Mouse (Mus musculus) mouse trophoblast stem cell (cell line): ENCODE data around the gene Eef1a1.

Experiments
- in situ Hi-C, 2 experiments: fragments of 300-500 bp; cut with MseI, MboI; formaldehyde crosslinking; loops; 2 replicates in 1 of 2; 3 replicates in 1 of 2; pipeline ENCODE4 v1.15.1; 2025

The Eef1a1 gene

GRCm38 (mm10) chr9:78477021-78477551 lies 11.9 kb downstream of the Eef1a1 start:
- in situ Hi-C loops, result loop anchor here in 1 of 2 experiments (5.0 kb wide), 1 partner anchor 50 kb away; no protein-coding TSS in a partner anchor

- in situ Hi-C loops, result loop anchor here in 1 of 2 experiments (5.0 kb wide), 1 partner anchor 51 kb away; no protein-coding TSS in a partner anchor
These were observed 12.4 kb downstream of the Eef1a1 start for GRCm38 (mm10) chr9:78476531-78477020.

- in situ Hi-C loops, result loop anchor here in 1 of 2 experiments (5.0 kb wide), 1 partner anchor 51 kb away; no protein-coding TSS in a partner anchor
These were observed 13.1 kb downstream of the Eef1a1 start for GRCm38 (mm10) chr9:78475873-78476272.

- in situ Hi-C loops, result loop anchor here in 1 of 2 experiments (5.0 kb wide), 1 partner anchor 52 kb away; no protein-coding TSS in a partner anchor
These were observed 13.6 kb downstream of the Eef1a1 start for GRCm38 (mm10) chr9:78475383-78475780.

- in situ Hi-C loops, result loop anchor here in 1 of 2 experiments (5.0 kb wide), 1 partner anchor 52 kb away; no protein-coding TSS in a partner anchor
These were observed 14.1 kb downstream of the Eef1a1 start for GRCm38 (mm10) chr9:78474771-78475382.

- in situ Hi-C loops, result no loop called here
These were observed 14.7 kb downstream of the Eef1a1 start for GRCm38 (mm10) chr9:78474270-78474669.

- in situ Hi-C loops, result no loop called here
These were observed 15.4 kb downstream of the Eef1a1 start for GRCm38 (mm10) chr9:78473588-78473987.

- in situ Hi-C loops, result no loop called here
These were observed 23.2 kb downstream of the Eef1a1 start for GRCm38 (mm10) chr9:78465725-78466124.

GRCm38 (mm10) chr9:78463337-78463736 lies 25.6 kb downstream of the Eef1a1 start:
- in situ Hi-C loops, result no loop called here

GRCm38 (mm10) chr9:78457026-78457425 lies 31.9 kb downstream of the Eef1a1 start:
- in situ Hi-C loops, result no loop called here

- in situ Hi-C loops, result no loop called here
These were observed 37.6 kb downstream of the Eef1a1 start for GRCm38 (mm10) chr9:78451382-78451781.

GRCm38 (mm10) chr9:78450404-78450803 lies 38.5 kb downstream of the Eef1a1 start:
- in situ Hi-C loops, result no loop called here

- in situ Hi-C loops, result no loop called here
These were observed 40.7 kb downstream of the Eef1a1 start, which contains the start of the genes Mto1 and Gm17324 for GRCm38 (mm10) chr9:78447973-78448873. Gene Mto1, plus strand, starts transcription at chr9:78448208. Gene Gm17324, minus strand, starts transcription at chr9:78448786.

- in situ Hi-C loops, result no loop called here
These were observed 41.4 kb downstream of the Eef1a1 start for GRCm38 (mm10) chr9:78447606-78447972.

- in situ Hi-C loops, result no loop called here
These were observed 46.2 kb downstream of the Eef1a1 start, which contains the start of gene Cgas for GRCm38 (mm10) chr9:78442579-78443392. Gene Cgas, minus strand, starts transcription at chr9:78443237.

GRCm38 (mm10) chr9:78442237-78442578 lies 46.7 kb downstream of the Eef1a1 start:
- in situ Hi-C loops, result no loop called here

- in situ Hi-C loops, result no loop called here
These were observed 49.5 kb downstream of the Eef1a1 start for GRCm38 (mm10) chr9:78439426-78439825.

- in situ Hi-C loops, result no loop called here
These were observed 56.5 kb downstream of the Eef1a1 start for GRCm38 (mm10) chr9:78432471-78432870.

- in situ Hi-C loops, result no loop called here
These were observed 58.5 kb downstream of the Eef1a1 start for GRCm38 (mm10) chr9:78430486-78430885.

- in situ Hi-C loops, result no loop called here
These were observed 59.4 kb downstream of the Eef1a1 start for GRCm38 (mm10) chr9:78429551-78429950.

GRCm38 (mm10) chr9:78428870-78429432 lies 60.0 kb downstream of the Eef1a1 start:
- in situ Hi-C loops, result no loop called here
